Mouse (Mus musculus): ENCODE results near the gene Tomm6.

DNA sequence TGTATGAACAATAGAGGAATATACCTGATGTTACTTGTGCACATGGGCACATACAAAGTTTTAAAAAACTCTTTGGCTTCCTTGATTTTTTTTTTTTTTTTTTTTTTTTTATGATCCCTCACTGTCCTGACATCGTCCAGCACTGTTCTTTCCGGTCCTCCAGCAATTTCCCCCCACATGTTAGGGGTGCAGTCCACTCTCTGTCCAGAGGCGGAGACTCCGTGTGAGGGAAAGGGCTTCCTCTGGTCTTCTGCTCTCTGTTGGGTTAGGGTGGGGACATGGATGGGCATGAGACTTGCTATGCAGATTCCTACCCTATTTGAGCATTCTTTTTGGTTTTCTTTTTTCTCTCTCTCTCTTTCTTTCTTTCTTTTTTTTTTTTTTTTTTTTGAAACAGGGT is 30.3 kb downstream of the Tomm6 start:
- TF ChIP-seq CTCF (IDR thresholded peaks at IDR 0.05; ENCODE audit: insufficient read depth, low read length) (no peak), POLR2A (IDR thresholded peaks at IDR 0.05; ENCODE audit: borderline replicate concordance, extremely low read depth, low read depth, low read length) (no peak)
